Mouse (Mus musculus): Measurements from ENCODE around the gene Fa2h. TPM values are rescaled to one million over a fixed set of nuclear protein-coding genes. Genes with fewer than 3 reads are reported as not detected.

Gene Fa2h
- polyA plus RNA-seq, 1 experiment from 2014 or later = 0.17 TPM

DNA sequence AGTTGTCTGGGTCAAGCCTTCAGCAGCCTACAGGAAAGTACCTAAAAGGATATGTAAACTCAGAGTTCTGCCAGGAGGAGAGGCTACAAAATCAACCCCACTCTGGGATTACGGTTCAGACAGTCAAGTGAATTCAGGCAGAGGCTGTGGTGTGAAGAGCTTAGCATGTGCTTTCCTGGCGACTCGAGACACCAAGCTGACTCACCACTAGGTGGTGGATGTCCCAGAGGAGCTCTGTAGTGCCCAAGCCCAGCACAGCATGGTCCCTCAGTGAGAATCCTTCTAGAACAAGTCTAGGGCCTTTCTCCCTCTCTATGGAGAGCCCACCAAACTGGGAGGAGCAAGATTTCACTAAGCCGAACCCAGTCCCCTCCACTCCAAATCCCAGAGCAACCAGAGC lies 9.8 kb upstream of the Fa2h start:
- 32% methylated on average over 4 of the region's 4 CpGs for WGBS
- no peak for ATAC-seq (replicated peaks; ENCODE audit: extremely low read depth, insufficient read depth, low FRiP score)

DNA sequence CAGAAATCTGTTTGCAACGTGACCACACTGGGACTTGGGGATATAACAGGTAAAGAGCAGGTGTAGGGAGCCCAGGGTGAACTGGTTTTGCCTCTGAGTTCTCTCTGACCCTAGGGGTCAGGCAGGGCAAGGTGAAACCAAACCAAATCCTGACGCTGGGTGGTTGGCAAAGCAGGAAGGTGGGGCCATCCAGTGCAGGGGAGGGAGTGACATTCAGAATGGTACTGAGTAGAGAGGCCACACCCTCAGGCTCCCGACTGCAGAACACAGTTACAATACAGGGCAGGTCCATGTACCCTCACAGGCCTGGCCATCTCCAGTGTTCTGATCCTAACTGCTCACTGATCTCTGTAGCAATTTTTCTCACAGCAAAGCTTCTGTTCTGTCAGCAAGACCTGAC lies 2.4 kb downstream of the Fa2h start:
- H3K4me3 ChIP-seq (ENCODE audit: low read length) = no peak overlapping the region
- H3K27ac ChIP-seq (ENCODE audit: low read length) = no peak overlapping the region
- no peak overlapping the region for H3K4me2 ChIP-seq (ENCODE audit: low read depth, low read length)
- H3K4me1 ChIP-seq (ENCODE audit: control insufficient read depth, insufficient read depth, low read length) = peaks cover 6% of the 10 kb centered on the region
- ATAC-seq (replicated peaks; ENCODE audit: extremely low read depth, insufficient read depth, low FRiP score) = no peak
- H3K27me3 ChIP-seq (ENCODE audit: control insufficient read depth, insufficient read depth, low read length) = peaks cover 64% of the 10 kb centered on the region
- no peak overlapping the region for H3K9ac ChIP-seq (ENCODE audit: low read length)
- WGBS = 30% methylated on average over 3 of the region's 3 CpGs
- no peaks in the 10 kb centered on the region for H3K9me3 ChIP-seq (replicated peaks; ENCODE audit: control insufficient read depth, low read length)
- no peaks in the 10 kb centered on the region for H3K36me3 ChIP-seq (ENCODE audit: control insufficient read depth, insufficient read depth)

More for the DNA sequence above, 9.8 kb upstream of the Fa2h start:
- H3K9me3 ChIP-seq (replicated peaks; ENCODE audit: control insufficient read depth, low read length) = no peaks in the 10 kb centered on the region
- no peaks in the 10 kb centered on the region for H3K36me3 ChIP-seq (ENCODE audit: control insufficient read depth, insufficient read depth)
- no peaks in the 10 kb centered on the region for H3K4me1 ChIP-seq (ENCODE audit: control insufficient read depth, insufficient read depth, low read length)
- H3K4me3 ChIP-seq (ENCODE audit: low read length) = no peak overlapping the region
- H3K27me3 ChIP-seq (ENCODE audit: control insufficient read depth, insufficient read depth, low read length) = 0 out of 2 replicates have a peak, but pooled peaks cover 2% of the 10 kb centered on the region
- H3K4me2 ChIP-seq (ENCODE audit: low read depth, low read length) = no peak overlapping the region
- no peak overlapping the region for H3K27ac ChIP-seq (ENCODE audit: low read length)
- no peak overlapping the region for H3K9ac ChIP-seq (ENCODE audit: low read length)

DNA sequence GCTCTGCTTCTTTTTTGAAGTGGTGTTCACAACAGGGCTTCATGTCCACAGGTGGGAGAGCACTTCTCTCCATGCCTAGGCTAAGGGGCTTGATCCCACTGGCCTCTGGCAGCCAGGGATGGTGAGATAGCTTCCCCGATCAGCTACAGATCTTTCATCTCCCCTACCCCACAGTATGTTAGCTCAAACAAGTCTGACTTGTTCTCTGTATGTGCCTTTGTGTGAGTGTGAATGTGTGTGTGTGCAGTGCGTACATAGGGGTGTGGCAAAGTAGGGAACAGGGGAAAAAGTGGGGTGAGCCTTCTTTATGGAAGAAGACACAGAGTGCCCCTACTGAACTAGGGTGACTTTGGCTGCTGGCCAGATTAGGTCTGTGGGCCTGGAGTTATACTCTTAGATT lies 2.8 kb downstream of the Fa2h start:
- H3K27ac ChIP-seq (ENCODE audit: low read length) = no peak overlapping the region
- peaks cover 6% of the 10 kb centered on the region for H3K4me1 ChIP-seq (ENCODE audit: control insufficient read depth, insufficient read depth, low read length)
- 63% methylated on average over 2 of the region's 2 CpGs for WGBS
- H3K4me3 ChIP-seq (ENCODE audit: low read length) = no peak overlapping the region
- no peaks in the 10 kb centered on the region for H3K9me3 ChIP-seq (replicated peaks; ENCODE audit: control insufficient read depth, low read length)
- H3K4me2 ChIP-seq (ENCODE audit: low read depth, low read length) = no peak overlapping the region
- H3K9ac ChIP-seq (ENCODE audit: low read length) = no peak overlapping the region
- ATAC-seq (replicated peaks; ENCODE audit: extremely low read depth, insufficient read depth, low FRiP score) = no peak
- peaks cover 61% of the 10 kb centered on the region for H3K27me3 ChIP-seq (ENCODE audit: control insufficient read depth, insufficient read depth, low read length)
- no peaks in the 10 kb centered on the region for H3K36me3 ChIP-seq (ENCODE audit: control insufficient read depth, insufficient read depth)

DNA sequence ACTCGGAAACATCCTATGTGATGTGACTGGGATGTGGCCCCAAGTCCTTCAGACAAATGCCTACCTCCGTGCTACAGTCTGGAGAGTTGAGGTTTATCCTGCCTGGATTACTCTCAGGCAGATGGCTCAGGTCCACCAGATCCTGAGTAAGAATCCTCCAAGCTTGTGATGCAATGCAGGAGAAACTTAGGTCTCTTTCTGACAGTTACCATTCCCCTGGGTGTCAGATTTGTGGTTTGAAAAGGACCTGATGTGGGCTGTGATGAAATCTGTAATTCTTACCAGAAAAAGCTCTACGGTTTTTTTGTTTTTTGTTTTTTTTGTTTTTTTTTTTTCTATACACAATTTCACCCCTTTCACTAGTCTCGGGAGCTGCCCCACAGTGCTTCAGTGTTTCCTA lies 4.0 kb downstream of the Fa2h start:
- Histone ChIP-seq H3K4me3 (ENCODE audit: low read length) (no peak overlapping the region), H3K4me2 (ENCODE audit: low read depth, low read length) (no peak overlapping the region), H3K9ac (ENCODE audit: low read length) (no peak overlapping the region), H3K27ac (ENCODE audit: low read length) (no peak overlapping the region), H3K9me3 (replicated peaks; ENCODE audit: control insufficient read depth, low read length) (no peaks in the 10 kb centered on the region), H3K36me3 (ENCODE audit: control insufficient read depth, insufficient read depth) (no peaks in the 10 kb centered on the region), H3K4me1 (ENCODE audit: control insufficient read depth, insufficient read depth, low read length) (peaks cover 6% of the 10 kb centered on the region), H3K27me3 (ENCODE audit: control insufficient read depth, insufficient read depth, low read length) (peaks cover 53% of the 10 kb centered on the region)
- 61% methylated on average over 4 of the region's 4 CpGs for WGBS
- no peak for ATAC-seq (replicated peaks; ENCODE audit: extremely low read depth, insufficient read depth, low FRiP score)

DNA sequence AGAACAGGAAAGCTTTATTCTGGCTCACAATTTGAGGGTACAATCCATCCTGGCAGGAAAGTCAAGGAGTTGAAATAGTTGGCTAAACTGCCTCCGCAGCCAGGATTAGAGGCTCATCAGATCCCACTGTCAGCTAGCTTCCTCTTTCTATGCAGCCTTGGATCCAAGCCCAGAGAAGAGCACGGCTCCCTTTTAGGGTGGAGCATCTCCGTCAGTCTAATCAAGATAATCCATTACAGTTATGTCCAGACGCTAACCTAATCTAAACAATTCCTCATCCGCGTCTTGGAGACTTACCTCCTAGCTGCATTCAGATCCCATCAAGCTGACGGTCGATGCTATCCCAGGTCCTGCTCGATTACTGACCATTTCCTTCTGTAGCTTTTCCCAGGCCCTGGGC lies 7.7 kb downstream of the Fa2h start:
- H3K27me3 ChIP-seq (ENCODE audit: control insufficient read depth, insufficient read depth, low read length) = peaks cover 20% of the 10 kb centered on the region
- no peak overlapping the region for H3K27ac ChIP-seq (ENCODE audit: low read length)
- no peak for ATAC-seq (replicated peaks; ENCODE audit: extremely low read depth, insufficient read depth, low FRiP score)
- H3K36me3 ChIP-seq (ENCODE audit: control insufficient read depth, insufficient read depth) = no peaks in the 10 kb centered on the region
- WGBS = 45% methylated on average over 9 of the region's 9 CpGs
- H3K9ac ChIP-seq (ENCODE audit: low read length) = no peak overlapping the region
- H3K9me3 ChIP-seq (replicated peaks; ENCODE audit: control insufficient read depth, low read length) = no peaks in the 10 kb centered on the region
- no peak overlapping the region for H3K4me3 ChIP-seq (ENCODE audit: low read length)
- no peaks in the 10 kb centered on the region for H3K4me1 ChIP-seq (ENCODE audit: control insufficient read depth, insufficient read depth, low read length)
- no peak overlapping the region for H3K4me2 ChIP-seq (ENCODE audit: low read depth, low read length)

DNA sequence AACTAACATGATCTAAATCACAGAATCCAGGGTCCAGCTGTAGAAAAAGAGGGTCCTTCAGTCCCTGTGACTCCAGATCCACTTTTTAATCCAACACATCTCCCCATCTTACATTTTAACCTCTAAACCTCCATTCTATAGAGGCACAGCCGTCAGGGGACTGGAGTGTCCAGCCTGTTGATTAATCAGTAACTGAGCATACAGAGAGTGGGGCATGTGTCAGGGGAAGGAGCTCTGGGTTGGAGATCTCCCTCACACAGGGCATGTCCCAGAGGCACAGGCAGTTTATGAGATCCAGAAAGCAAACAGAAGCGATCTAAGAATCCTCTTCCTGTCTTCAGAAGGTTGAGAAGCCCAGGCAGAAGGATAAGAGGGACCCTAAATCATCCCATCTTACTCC lies 9.0 kb downstream of the Fa2h start:
- no peaks in the 10 kb centered on the region for H3K4me1 ChIP-seq (ENCODE audit: control insufficient read depth, insufficient read depth, low read length)
- WGBS = 42% methylated on average over 2 of the region's 2 CpGs
- no peak for ATAC-seq (replicated peaks; ENCODE audit: extremely low read depth, insufficient read depth, low FRiP score)
- H3K9me3 ChIP-seq (replicated peaks; ENCODE audit: control insufficient read depth, low read length) = no peaks in the 10 kb centered on the region
- no peak overlapping the region for H3K4me2 ChIP-seq (ENCODE audit: low read depth, low read length)
- H3K36me3 ChIP-seq (ENCODE audit: control insufficient read depth, insufficient read depth) = no peaks in the 10 kb centered on the region
- no peak overlapping the region for H3K9ac ChIP-seq (ENCODE audit: low read length)
- H3K27ac ChIP-seq (ENCODE audit: low read length) = no peak overlapping the region
- H3K4me3 ChIP-seq (ENCODE audit: low read length) = no peak overlapping the region
- peaks cover 13% of the 10 kb centered on the region for H3K27me3 ChIP-seq (ENCODE audit: control insufficient read depth, insufficient read depth, low read length)

DNA sequence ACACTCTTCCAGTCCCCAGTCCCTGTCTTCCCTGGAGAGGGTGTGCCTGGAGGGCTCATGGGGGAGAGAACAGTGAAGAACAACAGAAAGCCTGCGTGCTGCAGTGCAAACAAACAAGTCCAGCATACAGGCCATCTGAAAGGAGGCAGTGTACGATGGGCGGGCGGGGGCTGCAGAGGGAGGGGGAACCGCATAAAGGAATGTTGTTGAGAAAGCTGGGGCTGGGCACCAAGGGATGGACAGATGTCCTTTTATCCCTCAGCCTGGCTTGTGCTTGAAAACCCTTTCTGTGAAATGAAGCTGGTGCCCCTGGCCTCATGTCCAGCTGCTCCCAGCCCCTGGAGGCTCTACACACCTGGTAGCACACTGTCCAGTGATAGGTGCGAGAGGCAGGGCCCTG lies 18.4 kb downstream of the Fa2h start:
- no peaks in the 10 kb centered on the region for H3K27me3 ChIP-seq (ENCODE audit: control insufficient read depth, insufficient read depth, low read length)
- H3K4me3 ChIP-seq (ENCODE audit: low read length) = no peak overlapping the region
- no peak overlapping the region for H3K4me2 ChIP-seq (ENCODE audit: low read depth, low read length)
- WGBS = 72% methylated on average over 6 of the region's 6 CpGs
- no peak for ATAC-seq (replicated peaks; ENCODE audit: extremely low read depth, insufficient read depth, low FRiP score)
- no peak overlapping the region for H3K27ac ChIP-seq (ENCODE audit: low read length)
- no peak overlapping the region for H3K9ac ChIP-seq (ENCODE audit: low read length)
- H3K4me1 ChIP-seq (ENCODE audit: control insufficient read depth, insufficient read depth, low read length) = no peaks in the 10 kb centered on the region
- no peaks in the 10 kb centered on the region for H3K36me3 ChIP-seq (ENCODE audit: control insufficient read depth, insufficient read depth)
- H3K9me3 ChIP-seq (replicated peaks; ENCODE audit: control insufficient read depth, low read length) = 0 out of 2 replicates have a peak, but pooled peaks cover 2% of the 10 kb centered on the region

DNA sequence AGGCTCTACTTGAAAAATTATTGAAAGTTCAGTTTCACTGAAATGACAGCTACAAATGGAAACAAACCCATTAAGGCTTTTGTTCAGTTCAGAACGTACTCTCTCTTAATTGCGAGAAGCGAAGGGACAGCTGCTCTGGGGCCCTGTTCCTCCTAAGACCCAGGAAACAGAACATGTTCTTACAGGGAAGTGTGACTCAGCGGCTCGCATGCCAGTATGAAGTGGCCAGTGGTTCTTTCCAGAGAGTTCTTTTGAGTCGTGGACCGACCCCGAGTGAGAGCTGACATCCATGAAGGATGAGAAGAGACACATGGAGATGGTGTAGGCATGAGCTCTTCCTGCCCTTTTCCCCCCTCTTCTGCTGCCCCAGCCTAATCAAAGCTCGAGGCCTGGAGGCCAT lies 23.9 kb downstream of the Fa2h start:
- Histone ChIP-seq H3K4me3 (ENCODE audit: low read length) (no peak overlapping the region), H3K27me3 (ENCODE audit: control insufficient read depth, insufficient read depth, low read length) (no peaks in the 10 kb centered on the region), H3K4me1 (ENCODE audit: control insufficient read depth, insufficient read depth, low read length) (no peaks in the 10 kb centered on the region), H3K9me3 (replicated peaks; ENCODE audit: control insufficient read depth, low read length) (no peaks in the 10 kb centered on the region), H3K4me2 (ENCODE audit: low read depth, low read length) (no peak overlapping the region), H3K27ac (ENCODE audit: low read length) (no peak overlapping the region), H3K9ac (ENCODE audit: low read length) (no peak overlapping the region), H3K36me3 (ENCODE audit: control insufficient read depth, insufficient read depth) (no peaks in the 10 kb centered on the region)
- 66% methylated on average over 9 of the region's 9 CpGs for WGBS
- no peak for ATAC-seq (replicated peaks; ENCODE audit: extremely low read depth, insufficient read depth, low FRiP score)

DNA sequence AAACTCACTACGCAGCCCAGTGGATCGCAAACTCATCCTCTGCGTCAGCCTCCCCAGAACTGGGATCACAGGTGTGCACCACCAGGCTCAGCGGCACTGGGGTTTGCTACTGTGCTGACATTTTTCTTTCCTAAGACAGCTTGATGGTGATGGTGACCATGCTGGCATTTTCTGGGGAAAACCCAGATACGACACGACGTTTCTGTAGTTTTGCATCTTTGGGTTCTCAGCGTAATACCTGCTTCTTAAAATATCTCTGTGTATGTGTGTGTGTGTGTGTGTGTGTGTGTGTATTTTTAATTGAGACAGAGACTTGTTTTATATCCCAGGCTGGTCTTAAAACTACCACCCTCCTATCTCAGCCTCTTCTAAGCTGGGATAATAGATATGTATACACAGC lies 26.3 kb downstream of the Fa2h start:
- Histone ChIP-seq H3K27me3 (ENCODE audit: control insufficient read depth, insufficient read depth, low read length) (no peaks in the 10 kb centered on the region), H3K9me3 (replicated peaks; ENCODE audit: control insufficient read depth, low read length) (no peaks in the 10 kb centered on the region), H3K4me2 (ENCODE audit: low read depth, low read length) (peak overlapping the region; percentile 55; the same call in 1 of the 2 replicates), H3K27ac (ENCODE audit: low read length) (no peak overlapping the region), H3K36me3 (ENCODE audit: control insufficient read depth, insufficient read depth) (no peaks in the 10 kb centered on the region), H3K4me1 (ENCODE audit: control insufficient read depth, insufficient read depth, low read length) (no peaks in the 10 kb centered on the region), H3K4me3 (ENCODE audit: low read length) (no peak overlapping the region), H3K9ac (ENCODE audit: low read length) (no peak overlapping the region)
- no peak for ATAC-seq (replicated peaks; ENCODE audit: extremely low read depth, insufficient read depth, low FRiP score)
- 79% methylated on average over 8 of the region's 8 CpGs for WGBS

Measured in heart, embryonic 16.5 days (tissue).